Mouse (Mus musculus) embryonic fibroblast, embryonic 13.5 days (primary cell): ENCODE data around the gene Lce1a2.

Experiments used
- CTCF ChIP-seq: IDR thresholded peaks from 2 replicates; pipeline ENCODE4 v1.5.1; 2011; ENCODE audit warnings: mild to moderate bottlenecking, control low read depth, low read length, moderate library complexity, borderline replicate concordance; ENCODE audit not compliant: insufficient read depth
- POLR2A ChIP-seq: IDR thresholded peaks from 2 replicates; pipeline ENCODE4 v1.6.1; 2011; ENCODE audit warnings: low read depth, mild to moderate bottlenecking, control low read depth, low read length, moderate library complexity

DNA sequence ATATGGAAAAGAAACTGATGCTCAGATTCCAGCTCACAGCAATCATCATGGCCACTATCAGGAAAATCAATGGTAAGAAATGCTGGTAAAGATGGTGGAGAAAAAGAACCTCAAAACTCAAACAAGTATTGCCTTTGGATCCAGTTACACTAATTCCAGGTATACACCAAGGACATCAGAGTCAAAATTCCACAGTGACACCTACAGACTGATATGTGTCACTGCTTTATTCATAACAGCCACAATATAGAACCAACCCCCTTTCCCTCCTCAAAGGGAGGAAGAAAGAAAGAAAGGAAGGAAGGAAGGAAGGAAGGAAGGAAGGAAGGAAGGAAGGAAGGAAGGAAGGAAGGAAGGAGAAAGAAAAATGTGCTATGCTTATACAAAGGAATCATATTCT is 45.0 kb upstream of the Lce1a2 start:
- TF ChIP-seq POLR2A (no peak), CTCF (no peak)
